Mouse (Mus musculus): ENCODE data around the gene Kcnk1.
A peak's percentile ranks its signal among the peaks of the same experiment; 100 is the strongest.

The Kcnk1 gene

GRCm38 (mm10) chr8:125996980-125997379 is 2.0 kb downstream of the Kcnk1 start:
- DNase-seq (ENCODE audit: low read depth) = no peak

- no peak for DNase-seq (ENCODE audit: low read depth)
Observed at GRCm38 (mm10) chr8:125997550-125997949, 2.6 kb downstream of the Kcnk1 start.

- DNase-seq (ENCODE audit: low read depth) = no peak
Observed at GRCm38 (mm10) chr8:125999842-126000395, 4.9 kb downstream of the Kcnk1 start.

- DNase-seq (ENCODE audit: low read depth) = no peak
Observed at GRCm38 (mm10) chr8:126003546-126003945, 8.6 kb downstream of the Kcnk1 start.

- no peak for DNase-seq (ENCODE audit: low read depth)
Observed at GRCm38 (mm10) chr8:126004953-126005352, 10.0 kb downstream of the Kcnk1 start.

- no peak for DNase-seq (ENCODE audit: low read depth)
Observed at GRCm38 (mm10) chr8:126006310-126006990, 11.5 kb downstream of the Kcnk1 start.

GRCm38 (mm10) chr8:126007538-126008330 is 12.8 kb downstream of the Kcnk1 start:
- DNase-seq (ENCODE audit: low read depth) = no peak

- peak; percentile 17 for DNase-seq (ENCODE audit: low read depth)
Observed at GRCm38 (mm10) chr8:126008945-126009344, 14.0 kb downstream of the Kcnk1 start.

GRCm38 (mm10) chr8:126010900-126011299 is 15.9 kb downstream of the Kcnk1 start:
- DNase-seq (ENCODE audit: low read depth) = no peak

- DNase-seq (ENCODE audit: low read depth) = no peak
Observed at GRCm38 (mm10) chr8:126012334-126012733, 17.4 kb downstream of the Kcnk1 start.

- no peak for DNase-seq (ENCODE audit: low read depth)
Observed at GRCm38 (mm10) chr8:126013646-126014045, 18.7 kb downstream of the Kcnk1 start.

GRCm38 (mm10) chr8:126021932-126022331 is 27.0 kb downstream of the Kcnk1 start:
- no peak for DNase-seq (ENCODE audit: low read depth)

- DNase-seq (ENCODE audit: low read depth) = no peak
Observed at GRCm38 (mm10) chr8:126023706-126024305, 28.8 kb downstream of the Kcnk1 start.

GRCm38 (mm10) chr8:126024891-126025290 is 29.9 kb downstream of the Kcnk1 start:
- DNase-seq (ENCODE audit: low read depth) = no peak

GRCm38 (mm10) chr8:126026121-126026520 is 31.2 kb downstream of the Kcnk1 start:
- DNase-seq (ENCODE audit: low read depth) = no peak

- DNase-seq (ENCODE audit: low read depth) = no peak
Observed at GRCm38 (mm10) chr8:126026584-126026983, 31.6 kb downstream of the Kcnk1 start.

GRCm38 (mm10) chr8:126027486-126027885 is 32.5 kb downstream of the Kcnk1 start:
- no peak for DNase-seq (ENCODE audit: low read depth)

GRCm38 (mm10) chr8:126028941-126029340 is 34.0 kb downstream of the Kcnk1 start:
- DNase-seq (ENCODE audit: low read depth) = no peak

- no peak for DNase-seq (ENCODE audit: low read depth)
Observed at GRCm38 (mm10) chr8:126032776-126033175, 37.8 kb downstream of the Kcnk1 start.

GRCm38 (mm10) chr8:126035046-126035445 is 40.1 kb downstream of the Kcnk1 start:
- no peak for DNase-seq (ENCODE audit: low read depth)

GRCm38 (mm10) chr8:126036340-126036739 is 41.4 kb downstream of the Kcnk1 start:
- no peak for DNase-seq (ENCODE audit: low read depth)

GRCm38 (mm10) chr8:126045751-126046150 is 50.8 kb downstream of the Kcnk1 start:
- DNase-seq (ENCODE audit: low read depth) = no peak

GRCm38 (mm10) chr8:126053911-126054310 is 58.9 kb downstream of the Kcnk1 start:
- no peak for DNase-seq (ENCODE audit: low read depth)

Data from NIH3T3 (cell line).